Mouse (Mus musculus): ENCODE results near the gene Cdkal1. TPM values are rescaled to one million over a fixed set of nuclear protein-coding genes. Genes with fewer than 3 reads are reported as not detected.

Gene Cdkal1
- polyA plus RNA-seq, 1 experiment = 10.3 TPM

DNA sequence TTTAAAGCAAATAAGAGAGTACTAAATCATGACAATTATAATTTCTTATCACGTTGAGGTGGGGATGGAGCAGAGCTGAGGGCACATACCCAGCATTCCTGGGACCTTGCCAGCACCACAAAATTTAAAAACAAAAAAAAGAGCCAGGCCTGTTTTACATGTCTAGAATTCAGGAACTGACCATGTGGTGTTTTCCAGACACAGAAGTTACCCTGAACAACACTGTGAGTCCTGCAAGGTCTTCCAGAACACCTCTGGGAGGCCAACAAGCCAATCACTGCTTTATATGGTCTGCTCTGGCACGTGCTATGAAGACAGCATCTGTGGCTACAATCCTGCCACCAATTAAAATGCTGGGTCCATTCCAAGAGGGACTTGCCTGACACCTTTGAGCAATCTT is 305.7 kb downstream of the Cdkal1 start:
- peak in 1 of 2 experiments; percentile 15 for DNase-seq
- Histone ChIP-seq H3K27me3 (ENCODE audit: control insufficient read depth, insufficient read depth, low read length) (no peaks in the 10 kb centered on the region), H3K4me1 (ENCODE audit: control insufficient read depth, insufficient read depth, low read length) (no peaks in the 10 kb centered on the region), H3K4me3 (replicated peaks; ENCODE audit: insufficient read depth, low read depth, low read length) (no peak overlapping the region), H3K27ac (ENCODE audit: insufficient read depth, low read length) (no peak overlapping the region)
- TF ChIP-seq CTCF (IDR thresholded peaks at IDR 0.05; ENCODE audit: borderline replicate concordance, insufficient read depth, low read depth, low read length) = no peak
- TF ChIP-seq POLR2A (IDR thresholded peaks at IDR 0.05; ENCODE audit: borderline replicate concordance, insufficient read depth, low read length) = no peak
- WGBS = 16% methylated on average over 2 of the region's 2 CpGs

DNA sequence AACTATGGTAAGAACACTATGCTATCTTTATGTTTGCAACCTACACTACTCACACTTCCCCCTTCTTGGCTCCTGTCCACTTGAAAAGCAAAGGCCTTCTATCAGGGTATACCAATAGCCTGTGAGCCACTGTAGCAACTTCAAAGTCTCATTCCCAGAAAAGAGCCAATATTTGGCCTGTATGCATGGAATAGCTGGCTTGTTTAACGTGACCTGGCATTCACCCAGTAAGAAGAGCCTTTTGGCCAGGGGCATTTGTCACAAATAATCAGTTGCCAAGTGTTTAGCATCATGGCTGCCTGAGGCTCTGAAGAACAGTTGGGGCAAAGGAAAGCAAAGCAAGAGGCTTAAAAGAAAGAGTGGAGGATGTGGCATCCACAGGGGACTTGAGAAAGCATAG is 317.6 kb downstream of the Cdkal1 start:
- Histone ChIP-seq H3K27me3 (ENCODE audit: control insufficient read depth, insufficient read depth, low read length) (no peaks in the 10 kb centered on the region), H3K27ac (ENCODE audit: insufficient read depth, low read length) (no peak overlapping the region), H3K4me1 (ENCODE audit: control insufficient read depth, insufficient read depth, low read length) (no peaks in the 10 kb centered on the region; the same call in 1 of the 2 replicates), H3K4me3 (replicated peaks; ENCODE audit: insufficient read depth, low read depth, low read length) (no peak overlapping the region)
- 2% methylated on average over 1 of the region's 1 CpGs for WGBS
- peak; percentile 37 to 70 for DNase-seq
- TF ChIP-seq CTCF (IDR thresholded peaks at IDR 0.05; ENCODE audit: borderline replicate concordance, insufficient read depth, low read depth, low read length) (no peak), POLR2A (IDR thresholded peaks at IDR 0.05; ENCODE audit: borderline replicate concordance, insufficient read depth, low read length) (no peak)

DNA sequence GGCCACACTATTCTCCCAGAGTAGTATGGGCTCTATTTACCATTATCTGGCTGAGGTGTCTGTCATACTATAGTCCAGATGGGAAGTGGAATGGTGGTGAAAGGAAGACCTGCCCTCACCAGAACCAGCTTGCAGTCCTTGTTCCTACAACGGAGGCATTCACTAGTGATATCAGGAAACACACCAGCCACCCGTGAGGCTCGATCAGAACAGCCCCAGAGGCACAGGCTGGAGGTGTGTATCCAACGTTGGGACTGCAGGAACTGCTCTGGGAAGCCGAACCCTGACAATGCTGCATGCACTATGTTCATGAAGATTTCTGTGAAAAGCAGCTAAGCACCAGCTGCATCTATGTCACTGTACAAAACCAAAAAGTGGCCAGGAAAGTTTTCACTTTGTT is 321.9 kb downstream of the Cdkal1 start:
- no peak for TF ChIP-seq POLR2A (IDR thresholded peaks at IDR 0.05; ENCODE audit: borderline replicate concordance, insufficient read depth, low read length)
- no peak for TF ChIP-seq CTCF (IDR thresholded peaks at IDR 0.05; ENCODE audit: borderline replicate concordance, insufficient read depth, low read depth, low read length)
- no peak for DNase-seq
- 76% methylated on average over 5 of the region's 5 CpGs for WGBS
- H3K27ac ChIP-seq (ENCODE audit: insufficient read depth, low read length) = no peak overlapping the region
- no peaks in the 10 kb centered on the region; the same call in 1 of the 2 replicates for H3K4me1 ChIP-seq (ENCODE audit: control insufficient read depth, insufficient read depth, low read length)
- H3K4me3 ChIP-seq (replicated peaks; ENCODE audit: insufficient read depth, low read depth, low read length) = no peak overlapping the region
- no peaks in the 10 kb centered on the region for H3K27me3 ChIP-seq (ENCODE audit: control insufficient read depth, insufficient read depth, low read length)

DNA sequence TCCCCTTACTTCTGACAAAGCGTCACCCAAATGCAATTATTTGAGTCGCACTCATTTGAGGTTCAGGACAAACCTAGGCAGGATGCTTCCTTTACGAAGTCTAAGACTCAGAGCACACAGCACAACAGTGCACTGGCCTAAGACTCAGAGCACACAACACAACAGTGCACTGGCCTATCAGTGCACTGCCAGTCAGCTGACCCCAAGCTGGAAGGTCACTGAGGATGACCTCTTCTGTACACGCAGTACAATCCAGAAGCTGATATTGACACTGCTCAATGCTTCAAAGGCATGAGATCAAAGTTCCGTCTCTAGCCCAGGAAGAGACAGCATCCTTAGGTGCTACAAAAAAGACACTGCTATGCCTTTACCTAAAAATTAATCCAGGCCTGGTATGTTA is 327.1 kb downstream of the Cdkal1 start:
- H3K27me3 ChIP-seq (ENCODE audit: control insufficient read depth, insufficient read depth, low read length) = no peaks in the 10 kb centered on the region
- no peak for TF ChIP-seq CTCF (IDR thresholded peaks at IDR 0.05; ENCODE audit: borderline replicate concordance, insufficient read depth, low read depth, low read length)
- no peak for TF ChIP-seq POLR2A (IDR thresholded peaks at IDR 0.05; ENCODE audit: borderline replicate concordance, insufficient read depth, low read length)
- no peak overlapping the region for H3K4me3 ChIP-seq (replicated peaks; ENCODE audit: insufficient read depth, low read depth, low read length)
- WGBS = 88% methylated on average over 5 of the region's 5 CpGs
- DNase-seq = no peak
- no peak overlapping the region for H3K27ac ChIP-seq (ENCODE audit: insufficient read depth, low read length)
- no peaks in the 10 kb centered on the region for H3K4me1 ChIP-seq (ENCODE audit: control insufficient read depth, insufficient read depth, low read length)

DNA sequence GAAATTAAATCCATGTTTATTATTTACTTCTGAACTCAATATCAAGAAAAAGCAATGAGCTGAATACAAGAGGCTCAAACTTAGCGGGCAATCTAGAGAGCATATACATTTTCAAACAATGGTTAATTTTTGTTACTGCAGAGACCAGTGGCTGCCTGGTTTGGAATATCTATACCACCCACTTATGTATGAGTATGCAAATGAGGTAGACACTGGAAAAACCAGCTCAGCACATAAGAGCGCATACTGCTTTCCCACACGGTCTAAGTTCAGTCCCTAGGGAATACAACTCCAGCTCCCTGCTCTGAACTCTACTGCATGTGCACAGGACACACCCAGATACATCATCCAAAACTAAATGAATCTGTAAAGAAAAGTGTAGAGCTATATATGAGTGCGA is 334.2 kb downstream of the Cdkal1 start:
- TF ChIP-seq CTCF (IDR thresholded peaks at IDR 0.05; ENCODE audit: borderline replicate concordance, insufficient read depth, low read depth, low read length) (no peak), POLR2A (IDR thresholded peaks at IDR 0.05; ENCODE audit: borderline replicate concordance, insufficient read depth, low read length) (no peak)
- DNase-seq = no peak
- Histone ChIP-seq H3K27ac (ENCODE audit: insufficient read depth, low read length) (no peak overlapping the region), H3K4me3 (replicated peaks; ENCODE audit: insufficient read depth, low read depth, low read length) (no peak overlapping the region), H3K4me1 (ENCODE audit: control insufficient read depth, insufficient read depth, low read length) (no peaks in the 10 kb centered on the region), H3K27me3 (ENCODE audit: control insufficient read depth, insufficient read depth, low read length) (no peaks in the 10 kb centered on the region)
- 87% methylated on average over 4 of the region's 4 CpGs for WGBS

DNA sequence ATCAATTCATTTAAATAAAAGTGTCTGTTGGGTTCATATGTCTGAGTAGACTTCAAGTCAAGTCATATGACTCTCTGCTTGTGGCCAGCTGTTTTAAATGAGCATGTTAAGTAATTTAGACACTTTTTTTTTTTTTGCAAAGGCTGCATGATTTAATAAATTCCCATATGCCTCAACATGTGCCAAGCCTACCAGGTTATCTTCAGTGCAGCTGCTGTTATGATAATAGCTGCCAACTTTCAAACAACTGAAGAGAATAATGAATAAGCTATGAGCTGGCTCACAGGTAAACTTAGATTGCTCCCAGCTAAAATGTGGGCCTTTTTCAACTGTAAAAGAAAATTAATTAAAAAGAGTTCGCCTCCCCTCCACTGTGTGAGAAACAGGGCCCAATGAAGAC is 341.4 kb downstream of the Cdkal1 start:
- no peaks in the 10 kb centered on the region for H3K4me1 ChIP-seq (ENCODE audit: control insufficient read depth, insufficient read depth, low read length)
- no peaks in the 10 kb centered on the region for H3K27me3 ChIP-seq (ENCODE audit: control insufficient read depth, insufficient read depth, low read length)
- H3K27ac ChIP-seq (ENCODE audit: insufficient read depth, low read length) = no peak overlapping the region
- no peak for DNase-seq
- WGBS = 88% methylated on average over 1 of the region's 1 CpGs
- TF ChIP-seq POLR2A (IDR thresholded peaks at IDR 0.05; ENCODE audit: borderline replicate concordance, insufficient read depth, low read length) = no peak
- no peak for TF ChIP-seq CTCF (IDR thresholded peaks at IDR 0.05; ENCODE audit: borderline replicate concordance, insufficient read depth, low read depth, low read length)
- no peak overlapping the region for H3K4me3 ChIP-seq (replicated peaks; ENCODE audit: insufficient read depth, low read depth, low read length)

DNA sequence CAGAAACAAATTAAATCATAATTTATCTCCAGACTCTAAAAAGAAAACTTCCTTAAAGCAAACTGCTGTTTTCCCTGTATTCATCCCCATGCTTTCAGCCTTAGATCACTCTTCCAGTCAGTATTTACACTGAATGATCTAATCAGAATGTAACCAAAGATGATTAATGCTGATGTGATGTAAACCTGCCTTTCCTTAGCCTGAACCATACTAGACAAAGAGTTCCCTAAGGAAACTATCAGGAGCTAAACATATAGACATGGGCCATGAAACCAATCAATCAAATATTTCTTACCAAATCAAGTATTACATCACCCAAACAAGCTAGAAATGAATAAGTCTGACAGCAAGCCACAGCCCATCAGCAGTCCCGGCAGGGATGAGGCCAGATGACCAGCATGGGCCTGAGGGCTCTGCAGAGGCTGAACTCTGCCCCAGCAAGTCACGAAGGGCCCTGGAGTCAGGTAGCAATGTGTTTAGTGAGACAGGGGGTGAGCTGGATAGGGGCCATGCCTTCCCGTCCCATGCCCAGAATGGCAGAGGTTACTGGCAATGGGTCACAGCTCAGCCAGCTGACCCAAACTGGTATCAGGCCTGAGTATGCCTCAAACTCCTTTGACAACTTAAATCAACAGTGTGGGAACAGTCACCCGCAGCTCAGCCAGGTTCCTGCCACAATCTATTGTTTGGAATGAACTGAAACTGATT is 350.5 kb downstream of the Cdkal1 start:
- no peak overlapping the region for H3K27ac ChIP-seq (ENCODE audit: insufficient read depth, low read length)
- H3K4me3 ChIP-seq (replicated peaks; ENCODE audit: insufficient read depth, low read depth, low read length) = no peak overlapping the region
- H3K4me1 ChIP-seq (ENCODE audit: control insufficient read depth, insufficient read depth, low read length) = no peaks in the 10 kb centered on the region
- TF ChIP-seq POLR2A (IDR thresholded peaks at IDR 0.05; ENCODE audit: borderline replicate concordance, insufficient read depth, low read length) = no peak
- no peak for TF ChIP-seq CTCF (IDR thresholded peaks at IDR 0.05; ENCODE audit: borderline replicate concordance, insufficient read depth, low read depth, low read length)
- WGBS = 63% methylated on average over 4 of the region's 4 CpGs
- no peak for DNase-seq
- H3K27me3 ChIP-seq (ENCODE audit: control insufficient read depth, insufficient read depth, low read length) = no peaks in the 10 kb centered on the region
